Mouse (Mus musculus): Measurements from ENCODE around the gene Tubg1.
A peak's percentile ranks its signal among the peaks of the same experiment; 100 is the strongest.

Gene Tubg1

DNA sequence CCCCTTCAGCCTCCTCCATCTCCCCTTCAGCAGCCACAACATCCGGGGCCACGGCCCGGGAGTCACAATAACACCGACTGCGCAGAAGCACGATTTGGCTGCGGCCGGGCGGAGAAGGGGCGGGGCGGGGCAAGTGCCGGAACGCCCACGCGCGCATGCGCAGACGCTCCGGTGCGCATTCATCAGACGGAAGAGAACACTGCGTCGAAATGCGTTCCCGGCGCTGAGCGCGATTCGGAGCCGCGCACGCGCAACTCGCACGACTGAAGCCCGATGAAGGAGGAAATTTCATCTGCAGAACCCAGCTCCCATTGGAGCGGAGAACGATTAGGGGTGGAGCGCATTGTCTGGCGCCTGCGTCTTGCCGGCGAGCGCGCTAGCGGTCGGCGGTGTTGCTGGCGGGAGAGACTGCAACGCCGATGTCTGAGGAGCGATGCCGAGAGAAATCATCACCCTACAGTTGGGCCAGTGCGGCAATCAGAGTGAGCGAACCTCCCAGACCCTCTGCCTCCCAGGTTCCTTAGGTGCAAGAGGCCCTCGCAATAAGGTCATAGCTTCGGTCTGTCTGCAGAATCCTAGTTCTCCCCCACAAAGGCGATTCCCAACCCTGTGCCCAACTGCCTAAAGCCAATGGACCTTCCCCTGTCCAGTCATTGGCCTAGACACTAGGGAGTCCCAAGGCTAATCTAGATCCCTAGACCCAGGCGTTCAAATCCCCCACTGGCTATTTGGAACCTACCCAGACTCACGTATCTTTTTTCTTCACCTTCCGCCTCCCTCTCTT is at the start of gene Tubg1, which contains the start of gene Retreg3:
Gene Tubg1 (plus strand): TSS at position 178 of the 784 bp plus-strand sequence.
Gene Retreg3 (minus strand): TSS at position 133 of the 784 bp plus-strand sequence.
- peak; percentile 98 for DNase-seq

GRCm38 (mm10) chr11:101070189-101070527 is 49.6 kb upstream of the Tubg1 start:
- DNase-seq: no peak

DNA sequence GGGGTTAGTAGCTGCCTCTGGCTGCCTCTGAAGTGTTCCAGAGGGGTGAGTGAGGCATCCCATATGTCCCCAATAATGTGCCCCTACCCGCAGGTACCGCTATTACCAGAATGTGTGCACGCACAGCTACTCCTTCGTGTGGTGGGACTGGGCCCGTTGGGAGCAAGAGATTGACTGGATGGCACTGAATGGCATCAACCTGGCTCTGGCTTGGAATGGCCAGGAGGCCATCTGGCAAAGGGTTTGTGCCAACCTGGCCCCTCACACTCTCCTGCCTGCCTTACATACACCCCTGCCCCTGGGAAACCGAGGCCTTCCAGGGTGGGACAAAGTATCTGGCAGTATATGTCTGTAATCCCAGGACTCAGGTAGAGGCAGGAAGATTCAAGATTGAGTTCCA is 48.8 kb upstream of the Tubg1 start:
- no peak for DNase-seq

DNA sequence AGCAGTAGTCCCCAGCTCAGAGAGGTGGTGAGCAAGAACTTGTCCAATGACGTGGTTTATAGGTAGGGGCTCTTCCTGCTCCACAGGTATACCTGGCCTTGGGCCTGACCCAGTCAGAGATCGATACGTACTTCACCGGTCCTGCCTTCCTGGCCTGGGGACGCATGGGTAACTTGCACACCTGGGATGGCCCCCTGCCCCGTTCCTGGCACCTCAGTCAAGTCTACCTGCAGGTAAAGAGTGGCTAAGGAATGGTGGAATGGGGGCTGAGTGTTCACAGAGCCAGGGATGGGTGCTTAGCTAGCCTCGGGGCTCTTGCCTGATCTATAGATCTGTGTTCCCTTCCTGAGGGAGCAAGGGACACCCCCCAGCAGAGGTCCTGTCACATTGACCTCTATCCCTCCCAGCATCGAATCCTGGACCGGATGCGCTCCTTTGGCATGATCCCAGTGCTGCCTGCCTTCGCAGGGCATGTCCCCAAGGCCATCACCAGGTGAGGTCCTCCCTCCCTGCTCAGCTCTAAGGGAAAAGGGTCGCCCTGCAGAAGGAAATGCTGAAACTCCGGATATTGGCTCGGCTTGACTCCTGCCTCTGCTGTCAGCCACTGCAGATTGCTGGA is 47.8 kb upstream of the Tubg1 start:
- no peak for DNase-seq

DNA sequence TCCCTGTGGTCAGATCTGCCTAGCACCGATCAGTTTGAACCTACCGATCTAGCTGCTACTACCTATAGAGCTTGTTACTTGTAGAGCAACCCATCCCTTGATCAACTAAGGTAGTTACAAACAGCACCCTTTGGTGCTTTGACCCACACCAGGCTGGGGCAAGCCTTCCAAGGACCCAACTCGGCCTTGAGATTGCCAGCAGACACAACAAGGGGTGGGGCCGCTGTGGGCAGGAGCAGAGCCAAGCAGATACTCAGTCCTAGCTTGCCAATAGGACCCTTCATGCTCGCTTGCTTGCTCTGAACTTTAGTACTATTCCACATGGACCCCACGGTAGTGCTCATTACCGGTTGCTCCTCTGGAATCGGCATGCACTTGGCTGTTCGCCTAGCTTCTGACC is 41.6 kb upstream of the Tubg1 start, which contains the start of gene Hsd17b1:
Gene Hsd17b1 (plus strand): TSS at position 291 of the 400 bp plus-strand sequence.
- no peak for DNase-seq

DNA sequence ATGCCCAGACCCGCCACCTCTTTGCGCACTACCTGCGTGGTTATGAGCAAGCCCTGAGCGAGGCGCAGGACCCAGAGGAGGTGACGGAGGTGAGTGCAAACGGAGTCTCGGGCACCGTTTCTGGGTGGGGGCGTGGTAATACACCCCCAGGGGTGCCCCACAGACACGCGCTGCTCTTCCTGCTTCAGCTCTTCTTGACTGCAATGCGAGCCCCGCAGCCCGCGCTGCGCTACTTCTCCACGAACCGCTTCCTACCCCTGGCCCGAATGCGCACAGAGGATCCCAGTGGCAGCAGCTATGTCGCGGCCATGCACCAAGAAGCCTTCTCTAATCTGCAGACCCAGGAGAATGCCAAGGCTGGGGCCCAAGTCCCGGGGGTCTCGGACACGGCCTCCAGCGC is 40.0 kb upstream of the Tubg1 start:
- no peak for DNase-seq

DNA sequence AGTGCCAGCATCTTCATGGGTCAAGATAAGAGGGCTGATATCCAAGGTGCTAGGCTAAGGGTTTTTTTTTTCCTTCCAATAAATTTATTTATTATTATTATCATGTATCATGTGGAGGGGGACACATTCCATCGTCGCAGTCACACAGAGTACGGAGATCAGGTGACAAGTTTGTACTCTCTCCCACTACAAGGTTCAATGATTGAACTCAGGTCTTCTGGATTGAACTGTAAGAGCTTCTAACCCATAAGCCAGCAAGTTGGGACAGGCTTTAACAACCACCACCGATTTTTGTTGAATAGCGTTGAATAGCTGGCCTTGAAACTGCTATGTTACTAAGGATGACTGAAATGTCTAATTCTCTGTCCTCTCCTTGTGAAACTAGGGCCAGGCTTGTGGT is 39.3 kb upstream of the Tubg1 start:
- DNase-seq: no peak

GRCm38 (mm10) chr11:101081659-101082058 is 38.1 kb upstream of the Tubg1 start:
- DNase-seq: no peak

DNA sequence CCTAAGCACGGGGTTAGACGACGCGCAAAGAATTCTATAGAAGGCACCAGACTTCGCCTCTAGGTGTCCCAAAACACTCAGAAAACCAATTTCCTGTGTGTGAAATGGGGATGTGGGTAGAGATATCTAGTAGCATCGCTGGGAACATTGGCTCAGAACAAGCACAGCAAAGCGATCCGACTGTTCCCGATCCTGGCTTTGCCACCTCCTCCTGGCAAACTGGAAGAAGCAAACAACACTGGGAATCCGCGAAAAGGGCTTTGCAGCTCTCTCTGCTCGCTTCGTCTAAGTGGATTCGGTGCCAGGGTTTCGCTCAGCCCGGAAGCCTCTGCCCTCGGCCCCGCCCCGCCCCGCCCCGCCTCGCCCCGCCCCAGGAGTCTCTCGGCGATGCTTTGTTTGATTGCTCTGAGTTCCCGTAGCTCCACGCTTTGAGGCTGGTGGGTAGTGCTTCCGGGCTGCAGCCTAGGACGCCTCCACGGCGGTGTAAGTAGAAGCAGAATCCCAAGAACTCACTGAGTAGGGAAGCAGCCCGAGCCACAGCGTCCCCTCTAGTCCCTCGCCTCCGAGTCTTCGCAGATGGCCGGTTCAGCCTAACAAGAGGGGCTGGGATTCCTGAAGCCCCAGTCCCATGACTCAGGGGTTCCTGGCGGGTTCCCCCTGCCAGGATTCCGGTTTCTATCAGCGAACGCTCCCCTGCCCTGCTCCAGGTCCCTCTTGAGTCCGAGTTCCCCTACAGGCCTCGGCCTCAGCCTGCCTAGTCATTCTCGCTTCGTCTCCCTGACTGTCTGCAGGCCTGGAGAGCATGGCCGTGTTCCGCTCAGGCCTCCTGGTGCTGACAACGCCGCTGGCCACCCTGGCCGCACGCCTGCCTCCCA is 37.3 kb upstream of the Tubg1 start, which contains the start of gene Coasy:
Gene Coasy (plus strand): TSS at position 358 of the 875 bp plus-strand sequence.
- peak; percentile 71 to 79 for DNase-seq

GRCm38 (mm10) chr11:101083083-101083697 is 36.5 kb upstream of the Tubg1 start:
- no peak for DNase-seq

GRCm38 (mm10) chr11:101084246-101084645 is 35.5 kb upstream of the Tubg1 start:
- no peak for DNase-seq

DNA sequence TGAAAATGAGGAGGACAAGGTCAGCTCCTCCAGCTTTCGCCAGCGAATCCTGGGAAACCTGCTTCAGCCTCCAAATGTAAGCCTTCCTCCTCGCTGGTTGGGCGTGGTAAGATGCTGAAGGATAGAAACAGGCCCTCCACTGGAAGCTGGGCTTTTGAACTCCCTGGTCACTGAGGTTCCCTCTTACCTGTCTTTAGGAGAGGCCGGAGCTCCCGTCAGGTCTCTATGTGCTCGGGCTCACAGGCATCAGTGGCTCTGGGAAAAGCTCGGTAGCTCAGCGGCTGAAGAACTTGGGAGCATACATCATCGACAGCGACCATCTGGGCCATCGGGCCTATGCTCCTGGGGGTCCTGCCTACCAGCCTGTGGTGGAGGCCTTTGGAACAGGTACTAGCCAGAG is 34.9 kb upstream of the Tubg1 start:
- DNase-seq: no peak

DNA sequence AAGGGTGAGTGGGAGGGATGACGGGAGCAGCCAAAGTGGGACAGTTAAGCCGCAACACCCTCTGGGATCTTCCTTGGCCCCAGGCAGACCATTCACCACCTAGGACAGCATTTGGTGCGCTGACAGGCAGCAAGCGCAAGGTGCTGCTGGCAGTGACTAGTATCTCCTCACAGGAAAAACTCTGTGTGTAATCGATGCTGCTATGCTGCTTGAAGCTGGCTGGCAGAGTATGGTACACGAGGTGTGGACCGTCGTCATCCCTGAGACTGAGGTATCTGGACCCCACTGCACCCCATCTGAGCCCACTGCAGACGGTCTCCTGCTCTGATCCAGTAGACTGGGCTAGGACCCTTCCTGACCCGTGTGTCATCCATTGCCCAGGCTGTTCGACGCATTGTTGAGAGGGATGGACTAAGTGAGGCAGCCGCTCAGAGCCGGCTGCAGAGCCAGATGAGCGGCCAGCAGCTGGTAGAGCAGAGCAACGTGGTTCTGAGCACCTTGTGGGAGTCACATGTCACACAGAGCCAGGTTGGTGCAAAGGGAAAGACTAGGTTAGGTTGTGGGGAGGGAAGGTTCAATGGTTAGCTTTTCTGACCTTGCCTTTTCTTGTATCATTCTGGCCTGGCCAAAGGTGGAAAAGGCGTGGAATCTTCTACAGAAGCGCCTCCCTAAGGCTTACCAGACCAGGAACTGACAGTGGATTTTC is 34.0 kb upstream of the Tubg1 start:
- DNase-seq: no peak

DNA sequence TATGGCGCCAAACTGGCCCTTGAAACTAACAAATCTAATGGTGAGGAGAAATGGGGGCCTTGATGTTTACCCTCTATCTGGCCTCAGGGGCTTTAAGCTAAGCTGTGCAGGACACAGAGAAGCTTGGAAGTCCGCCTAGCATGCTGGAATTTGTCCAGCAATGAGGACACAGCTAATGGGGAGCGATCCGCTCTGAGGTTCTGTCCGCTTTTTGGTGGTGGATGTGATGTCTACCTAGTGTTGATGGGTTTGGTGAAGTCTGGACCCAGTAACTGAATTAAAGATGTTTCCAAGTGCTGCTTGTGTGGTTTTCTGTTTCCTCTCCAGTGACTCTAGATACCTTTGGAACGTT is 33.4 kb upstream of the Tubg1 start:
- DNase-seq: no peak

GRCm38 (mm10) chr11:101086756-101087681 is 32.7 kb upstream of the Tubg1 start, which contains the start of gene Mlx:
Gene Mlx, plus strand, starts transcription at chr11:101087277.
- DNase-seq: peak; percentile 84 to 88

GRCm38 (mm10) chr11:101087682-101088055 is 32.1 kb upstream of the Tubg1 start:
- DNase-seq: no peak

DNA sequence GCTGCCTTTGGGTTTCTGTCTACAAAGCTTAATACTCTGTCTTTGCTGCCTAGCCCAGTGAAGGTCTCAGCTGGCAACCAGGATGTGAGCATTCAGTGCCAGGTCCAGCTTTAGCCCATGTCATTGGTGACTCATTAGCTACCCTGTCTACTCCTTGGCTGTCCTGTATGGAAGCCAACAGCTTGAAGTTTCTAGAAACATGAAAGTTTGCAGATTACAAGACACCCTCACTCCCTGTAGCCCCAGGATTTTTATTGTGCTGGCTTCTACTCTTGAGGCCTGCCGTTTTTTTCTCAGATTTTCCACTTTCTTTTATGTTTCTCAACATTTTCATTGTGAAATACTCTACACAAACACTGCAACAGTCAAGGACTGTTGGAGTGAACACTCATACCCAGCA is 29.8 kb upstream of the Tubg1 start:
- no peak for DNase-seq

DNA sequence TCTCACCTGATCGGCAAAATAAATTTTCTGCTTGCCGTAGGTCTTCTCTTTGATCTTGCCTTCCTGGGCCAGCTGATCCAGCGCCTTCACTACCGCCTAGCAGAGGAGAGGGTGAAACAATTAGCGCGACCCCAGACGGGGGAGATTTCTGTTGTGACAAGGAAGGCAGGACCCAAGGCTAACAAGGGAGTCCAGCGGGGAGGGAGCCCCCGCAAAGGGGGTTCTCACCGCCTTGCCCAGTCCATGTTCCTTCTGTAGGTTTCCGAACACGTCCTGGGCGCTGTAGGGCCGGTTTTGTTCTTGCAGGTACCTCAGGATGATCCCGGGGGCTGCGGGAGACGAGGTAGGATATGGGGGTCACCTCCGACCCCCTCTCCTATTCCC is 24.8 kb upstream of the Tubg1 start:
- DNase-seq: no peak

DNA sequence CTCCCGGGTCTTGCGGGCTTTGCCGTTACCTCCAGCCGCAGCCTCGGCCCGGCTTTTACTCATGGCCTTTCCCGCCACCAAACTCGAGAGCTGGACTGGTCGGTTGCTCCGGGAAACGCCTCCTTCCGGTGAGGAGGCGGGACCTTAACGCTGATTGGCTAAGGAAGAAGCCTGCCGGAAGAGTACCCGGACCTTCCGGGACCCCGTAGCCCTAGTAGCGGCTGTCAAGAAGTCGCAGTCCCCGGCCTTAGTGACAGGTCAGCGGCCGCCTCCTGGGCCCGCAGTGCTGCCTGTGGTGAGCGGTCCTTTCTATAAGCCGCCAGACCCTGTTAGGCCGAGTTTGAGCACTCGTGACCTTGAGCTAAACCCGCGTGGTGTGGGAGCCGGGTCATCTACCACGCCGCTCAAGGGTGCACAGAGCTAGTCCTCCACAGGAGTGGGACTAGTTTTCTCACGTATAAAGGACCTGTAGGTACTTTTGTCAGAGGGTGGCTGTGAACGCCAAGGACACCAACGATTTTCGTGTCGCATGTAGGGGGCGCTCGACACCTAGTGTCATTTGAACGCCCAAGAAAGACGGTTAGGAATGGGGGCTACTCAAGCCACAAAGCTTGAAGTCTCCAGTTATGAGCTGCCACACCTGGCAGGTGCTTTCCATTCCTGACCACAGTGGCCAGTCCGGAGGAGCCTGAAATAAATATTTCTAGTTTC is 24.3 kb upstream of the Tubg1 start, which contains the start of gene Psmc3ip:
Gene Psmc3ip (minus strand): TSS at position 123 of the 711 bp plus-strand sequence.
- peak; percentile 84 to 90 for DNase-seq

DNA sequence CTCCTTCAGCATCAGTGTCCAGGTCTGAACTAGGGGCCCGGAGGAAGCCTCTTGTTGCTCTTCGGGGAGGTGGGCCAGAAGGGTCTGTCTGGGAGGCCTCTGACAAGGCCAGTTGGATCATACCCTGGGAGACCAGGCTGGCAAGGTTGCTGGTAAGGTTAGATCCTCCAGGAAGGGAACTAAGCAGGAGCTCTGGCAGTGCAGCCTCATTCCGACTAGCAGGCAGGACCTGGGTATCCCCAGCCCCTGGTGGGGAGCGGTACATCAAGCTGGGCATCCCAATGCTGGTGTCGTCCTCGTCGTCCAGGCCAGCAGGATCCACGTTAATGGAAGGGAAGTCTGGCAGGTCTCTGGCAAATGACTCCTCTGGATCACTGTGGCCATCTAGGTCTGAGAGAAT is 21.5 kb upstream of the Tubg1 start:
- no peak for DNase-seq
